Mouse (Mus musculus): Measurements from ENCODE around the gene Tln1. TPM values are rescaled to one million over a fixed set of nuclear protein-coding genes. Genes with fewer than 3 reads are reported as not detected.

Tln1 gene
- total and polyA plus RNA-seq, 2 experiments from 2014 or later = 77.2 to 141 TPM

GRCm38 (mm10) chr4:43587681-43588080, 25.2 kb upstream of the Tln1 start:
- no peaks in the 10 kb centered on the region for H3K9me3 ChIP-seq (replicated peaks; ENCODE audit: control insufficient read depth, low read length)
- 24% methylated on average over 7 of the region's 7 CpGs for WGBS
- H3K4me3 ChIP-seq (ENCODE audit: low read depth, low read length) = no peak overlapping the region
- H3K27ac ChIP-seq (ENCODE audit: low read depth) = peak overlapping the region; percentile 63; the same call in 1 of the 2 replicates
- H3K4me2 ChIP-seq (ENCODE audit: low read depth, low read length) = no peak overlapping the region
- TF ChIP-seq CTCF (IDR thresholded peaks at IDR 0.05; ENCODE audit: low read depth) (no peak), EP300 (IDR thresholded peaks at IDR 0.05; ENCODE audit: low read depth) (peak; percentile 91)
- DNase-seq (ENCODE audit: low spot score) = peak; percentile 44
- peaks cover 7% of the 10 kb centered on the region; the same call in 1 of the 2 replicates for H3K4me1 ChIP-seq (ENCODE audit: control insufficient read depth, insufficient read depth)
- no peaks in the 10 kb centered on the region for H3K27me3 ChIP-seq (ENCODE audit: control insufficient read depth, insufficient read depth, low read length)
- no peak overlapping the region for H3K9ac ChIP-seq (replicated peaks; ENCODE audit: low read depth, low read length)
- peak; percentile 46 for ATAC-seq (ENCODE audit: insufficient read depth, low read depth)
- H3K36me3 ChIP-seq (replicated peaks; ENCODE audit: control insufficient read depth, insufficient read depth, low read length) = peaks cover 18% of the 10 kb centered on the region

- no peak for ATAC-seq (ENCODE audit: insufficient read depth, low read depth)
- no peak overlapping the region for H3K4me2 ChIP-seq (ENCODE audit: low read depth, low read length)
- TF ChIP-seq CTCF (IDR thresholded peaks at IDR 0.05; ENCODE audit: low read depth) (no peak), EP300 (IDR thresholded peaks at IDR 0.05; ENCODE audit: low read depth) (no peak)
- H3K27me3 ChIP-seq (ENCODE audit: control insufficient read depth, insufficient read depth, low read length) = no peaks in the 10 kb centered on the region
- no peak overlapping the region for H3K9ac ChIP-seq (replicated peaks; ENCODE audit: low read depth, low read length)
- no peaks in the 10 kb centered on the region for H3K9me3 ChIP-seq (replicated peaks; ENCODE audit: control insufficient read depth, low read length)
- WGBS = 53% methylated on average over 8 of the region's 8 CpGs
- peaks cover 7% of the 10 kb centered on the region; the same call in 1 of the 2 replicates for H3K4me1 ChIP-seq (ENCODE audit: control insufficient read depth, insufficient read depth)
- H3K27ac ChIP-seq (ENCODE audit: low read depth) = no peak overlapping the region
- no peak overlapping the region for H3K4me3 ChIP-seq (ENCODE audit: low read depth, low read length)
- DNase-seq (ENCODE audit: low spot score) = no peak
- peaks cover 31% of the 10 kb centered on the region for H3K36me3 ChIP-seq (replicated peaks; ENCODE audit: control insufficient read depth, insufficient read depth, low read length)
These were observed 23.9 kb upstream of the Tln1 start for GRCm38 (mm10) chr4:43586411-43586810.

GRCm38 (mm10) chr4:43585682-43586081, 23.2 kb upstream of the Tln1 start:
- Histone ChIP-seq H3K4me3 (ENCODE audit: low read depth, low read length) (no peak overlapping the region), H3K4me2 (ENCODE audit: low read depth, low read length) (no peak overlapping the region), H3K9ac (replicated peaks; ENCODE audit: low read depth, low read length) (no peak overlapping the region), H3K36me3 (replicated peaks; ENCODE audit: control insufficient read depth, insufficient read depth, low read length) (peaks cover 38% of the 10 kb centered on the region), H3K4me1 (ENCODE audit: control insufficient read depth, insufficient read depth) (peaks cover 7% of the 10 kb centered on the region; the same call in 1 of the 2 replicates), H3K27me3 (ENCODE audit: control insufficient read depth, insufficient read depth, low read length) (no peaks in the 10 kb centered on the region), H3K27ac (ENCODE audit: low read depth) (peak overlapping the region; percentile 15; the same call in 1 of the 2 replicates), H3K9me3 (replicated peaks; ENCODE audit: control insufficient read depth, low read length) (no peaks in the 10 kb centered on the region)
- WGBS = 47% methylated on average over 10 of the region's 10 CpGs
- TF ChIP-seq CTCF (IDR thresholded peaks at IDR 0.05; ENCODE audit: low read depth) (no peak), EP300 (IDR thresholded peaks at IDR 0.05; ENCODE audit: low read depth) (no peak)
- no peak for ATAC-seq (ENCODE audit: insufficient read depth, low read depth)
- DNase-seq (ENCODE audit: low spot score) = no peak

- Histone ChIP-seq H3K27ac (ENCODE audit: low read depth) (peak within 1 kb of the TSS; percentile 57), H3K36me3 (replicated peaks; ENCODE audit: control insufficient read depth, insufficient read depth, low read length) (peaks cover 42% of the 10 kb centered on the region), H3K9ac (replicated peaks; ENCODE audit: low read depth, low read length) (no peak within 1 kb of the TSS), H3K9me3 (replicated peaks; ENCODE audit: control insufficient read depth, low read length) (no peaks in the 10 kb centered on the region), H3K4me2 (ENCODE audit: low read depth, low read length) (no peak within 1 kb of the TSS), H3K27me3 (ENCODE audit: control insufficient read depth, insufficient read depth, low read length) (no peaks in the 10 kb centered on the region), H3K4me3 (ENCODE audit: low read depth, low read length) (no peak within 1 kb of the TSS), H3K4me1 (ENCODE audit: control insufficient read depth, insufficient read depth) (peaks cover 9% of the 10 kb centered on the region)
- no peak for DNase-seq (ENCODE audit: low spot score)
- no peak for ATAC-seq (ENCODE audit: insufficient read depth, low read depth)
- TF ChIP-seq CTCF (IDR thresholded peaks at IDR 0.05; ENCODE audit: low read depth) (peak; percentile 3; the same call in 1 of the 2 replicates), EP300 (IDR thresholded peaks at IDR 0.05; ENCODE audit: low read depth) (no peak)
- 54% methylated on average over 12 of the region's 12 CpGs for WGBS
These were observed 22.2 kb upstream of the Tln1 start, which contains the start of gene Msmp for GRCm38 (mm10) chr4:43584444-43585416. Msmp (minus strand) TSS chr4:43584494.

- no peak for TF ChIP-seq CTCF (IDR thresholded peaks at IDR 0.05; ENCODE audit: low read depth)
- TF ChIP-seq EP300 (IDR thresholded peaks at IDR 0.05; ENCODE audit: low read depth) = no peak
- H3K4me3 ChIP-seq (ENCODE audit: low read depth, low read length) = no peak overlapping the region
- no peaks in the 10 kb centered on the region for H3K27me3 ChIP-seq (ENCODE audit: control insufficient read depth, insufficient read depth, low read length)
- 52% methylated on average over 7 of the region's 7 CpGs for WGBS
- ATAC-seq (ENCODE audit: insufficient read depth, low read depth) (no peak), DNase-seq (ENCODE audit: low spot score) (no peak)
- H3K4me1 ChIP-seq (ENCODE audit: control insufficient read depth, insufficient read depth) = peaks cover 15% of the 10 kb centered on the region
- H3K36me3 ChIP-seq (replicated peaks; ENCODE audit: control insufficient read depth, insufficient read depth, low read length) = peaks cover 42% of the 10 kb centered on the region
- H3K4me2 ChIP-seq (ENCODE audit: low read depth, low read length) = no peak overlapping the region
- peak overlapping the region; percentile 57 for H3K27ac ChIP-seq (ENCODE audit: low read depth)
- H3K9me3 ChIP-seq (replicated peaks; ENCODE audit: control insufficient read depth, low read length) = no peaks in the 10 kb centered on the region
- no peak overlapping the region for H3K9ac ChIP-seq (replicated peaks; ENCODE audit: low read depth, low read length)
These were observed 20.9 kb upstream of the Tln1 start for GRCm38 (mm10) chr4:43583421-43583820.

All from heart, postnatal 0 days (tissue).